Mouse (Mus musculus): ENCODE results near the gene B4galt3. TPM values are rescaled to one million over a fixed set of nuclear protein-coding genes. Genes with fewer than 3 reads are reported as not detected.
A peak's percentile ranks its signal among the peaks of the same experiment; 100 is the strongest.

B4galt3 gene
- total RNA-seq, 2 experiments from 2014 or later = 57.0 to 69.2 TPM

DNA sequence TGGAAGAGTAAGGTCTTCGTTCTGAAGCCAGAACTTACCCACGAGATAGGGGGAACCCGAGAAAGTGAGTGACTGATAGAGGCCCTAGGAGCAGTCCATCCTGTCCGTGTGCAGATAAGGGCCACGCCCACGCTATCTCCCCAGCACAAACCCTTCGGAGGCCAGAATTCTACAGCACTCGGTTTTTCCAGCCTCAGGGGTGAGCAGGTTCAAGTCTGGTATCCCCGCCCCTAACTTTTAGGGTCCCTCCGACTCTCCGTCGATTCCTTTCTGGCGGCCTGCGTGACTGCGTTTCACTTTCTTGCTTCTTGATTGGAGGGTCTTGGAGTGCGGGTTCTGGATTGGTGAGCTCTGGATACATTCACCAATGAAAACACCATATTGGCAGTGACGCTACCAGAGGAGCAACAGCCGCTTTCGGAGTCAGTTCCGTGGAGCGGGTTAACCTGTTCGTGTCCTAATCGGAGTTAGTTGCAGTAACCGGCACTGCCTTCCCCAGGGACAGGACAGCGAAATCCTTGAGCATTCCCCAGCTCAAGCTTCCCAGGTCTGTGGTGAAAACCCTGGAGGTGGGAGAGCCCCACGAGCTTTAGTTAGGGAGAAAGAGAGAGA is 10.9 kb downstream of the B4galt3 start, which contains the start of gene Ppox:
TSS of gene Ppox (minus strand) at position 271 of the 612 bp plus-strand sequence.
- DNase-seq (ENCODE audit: extremely low spot score in 1 of 2, low spot score in 2 of 2) = peak; percentile 89 to 90
- intact Hi-C loops (cut with DNase I) = loop anchor here (1.0 to 2.0 kb wide), 2 partner anchors 11 to 34 kb away; partner anchors contain the start of gene B4galt3
- no peak for TF ChIP-seq CTCF (IDR thresholded peaks at IDR 0.05)
- peak within 1 kb of the TSS; percentile 72 for H3K4me3 ChIP-seq
- H3K27ac ChIP-seq = peak within 1 kb of the TSS; percentile 81

DNA sequence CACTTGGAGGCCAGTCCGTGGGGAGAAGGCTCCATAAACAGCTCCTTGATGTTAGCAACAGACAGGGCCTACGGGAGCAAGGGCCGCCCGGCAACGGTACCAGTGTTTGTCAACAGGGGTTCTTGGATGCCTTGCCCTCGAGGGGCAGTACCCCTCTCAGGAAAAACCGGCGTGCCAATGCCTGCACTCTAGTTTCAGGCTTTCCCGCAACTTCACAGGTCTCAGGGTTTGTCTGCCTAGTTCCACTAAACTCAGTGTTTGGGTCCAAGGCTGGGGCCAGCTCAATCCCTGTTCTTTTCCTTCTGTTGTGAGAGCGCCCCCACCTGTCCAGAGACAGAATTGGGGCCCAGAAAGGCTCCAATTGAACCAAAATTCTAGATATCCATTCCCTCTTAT is 11.4 kb downstream of the B4galt3 start:
- intact Hi-C loops (cut with DNase I) = loop anchor here (1.0 to 2.0 kb wide), 2 partner anchors 11 to 35 kb away; partner anchors contain the start of gene B4galt3
- peak; percentile 88 for TF ChIP-seq CTCF (IDR thresholded peaks at IDR 0.05)
- peak; percentile 71 to 75 for DNase-seq (ENCODE audit: extremely low spot score in 1 of 2, low spot score in 2 of 2)
- Histone ChIP-seq H3K4me3 (peak overlapping the region; percentile 72), H3K27ac (peak overlapping the region; percentile 81)

DNA sequence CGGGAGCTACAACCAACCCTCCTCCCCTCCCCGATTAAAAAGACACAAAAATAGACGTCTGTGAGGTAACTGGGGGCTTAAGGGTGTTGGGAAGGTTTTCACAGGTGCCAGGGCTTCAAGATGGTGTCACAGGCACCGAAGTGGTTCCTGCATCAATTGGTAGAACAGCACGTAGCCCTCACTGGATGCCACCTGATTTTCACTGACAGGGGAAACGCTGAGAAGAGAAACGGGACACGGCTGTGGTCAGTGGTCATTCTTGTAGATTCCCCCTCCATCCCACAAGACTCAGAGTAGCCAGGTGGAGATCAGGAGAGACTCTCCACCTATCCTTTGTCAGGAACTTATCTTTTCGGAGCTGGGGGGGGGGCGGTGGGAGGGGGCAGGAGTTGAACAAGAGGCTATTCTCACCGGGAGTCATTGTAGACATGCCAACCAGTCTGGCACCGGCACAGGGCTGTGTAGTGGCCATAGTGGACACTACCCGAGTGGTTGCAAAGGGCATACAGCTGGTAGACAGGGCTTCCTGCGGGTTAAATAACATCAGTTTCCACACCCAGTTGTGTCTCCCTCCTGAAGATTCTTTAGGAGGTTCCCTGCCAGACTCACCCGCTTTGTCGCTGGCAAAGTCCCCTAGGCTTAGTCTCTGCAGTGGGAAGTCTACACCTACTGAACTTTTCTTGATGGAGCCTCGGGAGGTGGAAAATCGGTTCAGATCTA is 12.1 kb downstream of the B4galt3 start:
- intact Hi-C loops (cut with DNase I) = no loop called here
- H3K27ac ChIP-seq = no peak overlapping the region
- DNase-seq (ENCODE audit: extremely low spot score in 1 of 2, low spot score in 2 of 2) = no peak
- no peak for TF ChIP-seq CTCF (IDR thresholded peaks at IDR 0.05)
- no peak overlapping the region for H3K4me3 ChIP-seq

DNA sequence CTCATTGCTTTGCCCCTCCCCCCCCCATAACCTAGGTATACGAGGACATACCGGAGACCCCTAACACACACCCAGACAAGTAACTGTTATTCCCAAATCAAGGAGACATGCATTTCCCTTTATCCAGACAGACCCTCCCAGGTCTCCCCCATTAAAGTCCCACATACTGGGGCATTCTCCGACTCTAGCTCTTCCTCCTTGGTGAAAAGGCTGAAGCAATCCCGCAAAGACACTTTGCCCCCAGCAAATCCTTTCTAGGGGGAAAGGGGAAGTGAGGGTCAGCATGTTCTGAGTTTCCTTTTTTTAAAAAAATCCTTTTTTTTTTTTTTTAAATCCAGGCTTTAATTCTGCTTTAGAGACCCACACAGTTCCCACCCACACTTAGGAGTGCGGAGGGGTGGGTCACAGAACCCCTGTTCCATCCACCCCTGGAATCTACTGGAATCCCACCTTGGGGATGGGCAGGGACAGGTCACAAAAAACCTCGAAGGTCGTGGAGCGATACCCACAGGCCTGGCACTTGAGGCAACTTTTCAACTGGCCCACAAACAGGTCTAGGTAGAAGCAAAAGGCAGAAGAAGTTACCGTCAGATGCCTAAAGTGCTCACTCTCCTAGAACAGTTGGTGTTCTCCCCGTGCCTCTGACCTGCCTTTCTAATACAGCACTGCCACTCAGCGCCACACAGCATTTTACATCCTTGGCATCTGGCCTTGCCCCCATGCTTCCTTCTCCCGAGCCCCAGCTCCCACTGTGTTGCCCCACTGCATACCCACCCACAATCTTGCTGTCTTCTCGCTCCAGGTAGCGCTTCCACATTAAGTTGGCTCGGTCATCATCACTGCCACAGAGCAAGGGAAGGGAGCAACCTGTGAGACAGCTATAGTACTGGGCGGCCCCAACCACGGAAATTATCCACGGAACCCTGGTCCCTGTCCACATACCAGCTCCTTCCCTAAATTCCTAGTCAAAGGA is 13.3 kb downstream of the B4galt3 start:
- intact Hi-C loops (cut with DNase I) = no loop called here
- no peak for DNase-seq (ENCODE audit: extremely low spot score in 1 of 2, low spot score in 2 of 2)
- no peak for TF ChIP-seq CTCF (IDR thresholded peaks at IDR 0.05)
- Histone ChIP-seq H3K27ac (no peak overlapping the region), H3K4me3 (no peak overlapping the region)

DNA sequence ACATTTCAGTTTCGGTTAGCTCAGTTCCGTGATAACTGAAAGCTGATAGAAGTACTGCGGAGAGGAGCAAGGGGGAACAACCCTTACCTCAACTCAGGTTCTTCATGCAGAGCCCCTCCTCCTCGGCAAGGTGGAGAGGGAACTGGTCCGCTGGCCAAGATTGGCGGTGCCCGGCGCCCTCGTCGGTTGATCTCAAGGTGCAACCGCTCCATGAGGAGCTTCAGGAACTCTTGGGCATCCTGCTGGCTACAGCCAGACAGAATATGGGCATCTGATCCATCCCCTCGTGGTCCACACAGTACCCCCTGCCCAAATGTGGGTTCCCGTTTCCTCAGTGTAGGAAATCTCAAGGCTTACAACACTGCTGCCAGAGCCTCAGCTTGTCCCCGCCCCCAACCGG is 14.4 kb downstream of the B4galt3 start:
- Histone ChIP-seq H3K4me3 (no peak overlapping the region), H3K27ac (peak overlapping the region; percentile 44; the same call in 1 of the 2 replicates)
- intact Hi-C loops (cut with DNase I) = no loop called here
- DNase-seq (ENCODE audit: extremely low spot score in 1 of 2, low spot score in 2 of 2) = no peak
- no peak for TF ChIP-seq CTCF (IDR thresholded peaks at IDR 0.05)

DNA sequence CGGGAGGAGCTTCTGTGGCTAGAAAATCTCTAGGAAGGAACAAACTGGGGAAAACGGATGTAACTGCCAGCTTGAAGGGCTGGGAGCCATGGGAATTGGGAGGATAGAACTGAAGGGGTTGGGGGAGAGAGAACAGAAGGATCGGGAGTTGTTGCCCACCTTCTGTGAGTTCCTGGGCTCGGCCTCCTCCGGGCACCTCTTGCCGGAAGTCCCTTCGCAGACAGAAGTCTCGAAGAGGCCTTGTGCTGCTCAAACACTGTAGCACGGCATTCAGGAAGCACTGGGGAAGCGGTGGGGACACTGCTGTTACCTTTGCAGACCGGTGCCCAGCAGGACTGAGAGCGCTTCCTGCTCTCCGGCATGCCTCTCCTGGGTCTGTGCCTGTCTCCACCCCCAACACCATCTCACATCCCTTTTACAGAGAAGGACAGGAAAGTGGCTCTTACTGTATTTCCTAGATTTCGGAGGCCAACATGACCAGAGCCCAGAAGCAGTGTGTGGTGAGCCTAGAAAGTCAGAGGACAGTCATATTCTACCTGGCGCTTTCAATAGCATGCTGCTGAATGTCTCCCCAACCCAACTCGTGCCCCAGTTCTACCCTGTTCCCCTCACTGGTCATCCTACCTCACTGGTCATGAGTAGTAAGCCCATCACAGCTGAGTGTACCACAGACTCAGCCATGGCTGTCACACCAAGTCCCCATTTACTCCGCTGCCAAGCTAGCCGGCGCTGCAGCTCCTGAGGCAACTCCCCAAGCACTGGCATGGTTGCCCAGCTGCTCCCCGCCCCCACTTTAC is 15.2 kb downstream of the B4galt3 start:
- peak overlapping the region; percentile 21; the same call in 1 of the 2 replicates for H3K4me3 ChIP-seq
- H3K27ac ChIP-seq = peak overlapping the region; percentile 44; the same call in 1 of the 2 replicates
- no peak for DNase-seq (ENCODE audit: extremely low spot score in 1 of 2, low spot score in 2 of 2)
- intact Hi-C loops (cut with DNase I) = no loop called here
- no peak for TF ChIP-seq CTCF (IDR thresholded peaks at IDR 0.05)

DNA sequence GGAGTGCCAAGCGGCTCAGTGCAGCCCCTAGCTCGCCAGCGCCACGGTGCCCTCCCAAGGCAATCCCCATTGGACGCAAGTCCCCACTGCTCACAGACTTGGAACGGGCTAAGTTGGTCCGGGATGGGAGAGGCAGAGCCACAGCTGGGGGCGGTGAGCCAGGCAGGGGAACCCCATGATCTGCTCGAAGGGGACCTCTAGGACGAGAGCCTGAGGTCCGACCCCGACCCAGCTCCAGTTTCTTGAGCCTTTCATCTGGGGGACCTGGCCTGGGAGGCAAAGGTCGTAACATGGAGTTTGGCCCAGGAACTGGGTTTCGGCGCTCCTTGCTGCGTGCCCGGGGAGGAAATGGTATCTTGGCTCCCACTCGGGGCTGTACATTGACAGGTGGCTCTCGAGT is 16.4 kb downstream of the B4galt3 start:
- H3K4me3 ChIP-seq = peak overlapping the region; percentile 86
- intact Hi-C loops (cut with DNase I) = no loop called here
- TF ChIP-seq CTCF (IDR thresholded peaks at IDR 0.05) = no peak
- DNase-seq (ENCODE audit: extremely low spot score in 1 of 2, low spot score in 2 of 2) = no peak
- no peak overlapping the region for H3K27ac ChIP-seq

DNA sequence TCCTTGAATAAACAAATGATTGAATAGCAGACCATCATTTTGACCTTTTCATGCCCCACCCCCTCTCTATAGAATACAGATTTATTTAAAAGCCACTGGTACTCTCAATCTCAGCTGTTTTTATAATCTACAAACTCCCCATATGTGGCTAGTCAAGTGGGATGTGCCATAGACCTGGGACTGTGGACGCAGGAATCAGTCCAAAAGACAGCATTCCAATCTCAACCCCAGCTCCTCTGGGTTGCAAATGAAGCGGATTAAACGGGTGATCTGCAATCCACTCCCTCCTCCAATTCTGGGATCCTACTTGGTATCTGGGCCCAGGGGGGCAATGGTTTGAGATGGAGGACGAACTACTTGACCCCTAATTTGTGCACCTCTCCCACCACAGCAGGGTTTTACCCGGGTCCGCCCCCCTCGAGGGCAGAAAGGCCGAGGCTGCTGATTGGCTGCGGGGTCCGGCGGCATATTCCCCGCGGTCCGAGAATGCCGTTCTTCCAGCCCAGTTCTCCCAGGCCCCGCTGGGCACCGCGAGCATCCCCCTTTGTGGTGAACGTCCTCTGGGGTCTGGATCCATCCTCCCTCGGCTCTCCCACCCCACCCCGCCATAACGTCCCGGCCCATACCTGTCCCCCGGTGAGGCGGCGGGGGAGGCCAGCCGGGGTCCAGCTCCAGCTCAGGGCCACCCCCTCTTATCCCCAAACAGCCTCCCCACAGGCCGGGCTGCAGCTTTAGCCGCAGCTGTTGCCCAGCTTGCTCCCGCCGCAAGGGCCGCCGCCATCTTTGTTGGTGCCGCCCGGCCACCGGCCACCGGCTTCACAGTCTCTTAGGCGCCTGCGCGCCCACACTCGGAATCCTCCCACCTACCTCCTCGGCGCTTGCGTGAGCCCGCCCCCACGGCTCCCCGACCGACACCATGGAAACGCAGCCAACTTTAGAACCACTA is 17.3 kb downstream of the B4galt3 start, which contains the start of gene Usp21:
TSS of gene Usp21 (minus strand) at position 856 of the 946 bp plus-strand sequence.
- no peak; the same call in 1 of the 2 replicates for TF ChIP-seq CTCF (IDR thresholded peaks at IDR 0.05)
- intact Hi-C loops (cut with DNase I) = no loop called here
- peak; percentile 93 to 94 for DNase-seq (ENCODE audit: extremely low spot score in 1 of 2, low spot score in 2 of 2)
- Histone ChIP-seq H3K27ac (peak within 1 kb of the TSS; percentile 97), H3K4me3 (peak within 1 kb of the TSS; percentile 86)

DNA sequence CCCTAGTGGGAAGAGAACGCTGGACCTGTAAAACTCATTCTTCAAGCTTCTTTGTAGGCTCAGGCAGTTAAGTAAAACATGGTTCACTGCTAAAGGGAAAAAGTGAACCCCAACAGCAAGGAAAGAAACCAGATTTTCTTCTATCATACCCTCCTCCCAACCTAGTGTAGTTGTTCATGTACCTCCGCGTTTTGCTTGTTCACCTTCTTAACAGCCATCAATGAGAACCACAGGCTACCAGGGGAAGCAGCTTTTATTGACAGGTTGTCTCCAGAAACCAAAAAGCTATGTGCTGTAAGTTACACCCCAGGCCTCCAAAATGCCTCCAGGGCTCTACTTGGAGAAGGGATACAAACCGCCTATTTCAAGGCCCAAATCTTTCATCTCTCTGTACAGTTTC is 18.2 kb downstream of the B4galt3 start:
- no peak for DNase-seq (ENCODE audit: extremely low spot score in 1 of 2, low spot score in 2 of 2)
- no peak for TF ChIP-seq CTCF (IDR thresholded peaks at IDR 0.05)
- Histone ChIP-seq H3K27ac (peak overlapping the region; percentile 97), H3K4me3 (peak overlapping the region; percentile 86; the same call in 1 of the 2 replicates)
- intact Hi-C loops (cut with DNase I) = no loop called here

DNA sequence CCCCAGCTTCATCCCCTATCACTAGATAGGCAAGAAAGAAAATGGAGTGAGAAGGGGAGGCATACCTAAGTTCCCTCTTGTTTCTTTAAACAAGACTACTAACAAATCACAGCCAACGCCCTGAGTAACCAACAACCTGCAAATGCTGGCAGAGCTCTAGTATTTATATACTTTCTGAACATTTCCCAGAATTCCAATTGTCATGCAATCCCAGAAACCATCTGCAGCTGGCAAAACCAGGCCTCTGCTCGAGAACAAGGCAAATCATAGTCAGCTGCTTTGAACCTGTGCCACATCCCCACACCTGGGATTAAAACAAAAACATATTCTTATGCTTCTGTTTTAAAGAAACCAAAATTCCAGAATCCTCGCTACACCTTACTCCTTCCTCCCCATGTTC is 23.2 kb downstream of the B4galt3 start:
- H3K27ac ChIP-seq = peak overlapping the region; percentile 100
- TF ChIP-seq CTCF (IDR thresholded peaks at IDR 0.05) = no peak
- no peak for DNase-seq (ENCODE audit: extremely low spot score in 1 of 2, low spot score in 2 of 2)
- intact Hi-C loops (cut with DNase I) = no loop called here
- H3K4me3 ChIP-seq = peak overlapping the region; percentile 84

Data from left cerebral cortex, adult 2 months (tissue).